Mouse (Mus musculus): ENCODE measurements around the gene Cadm1. TPM values are rescaled to one million over a fixed set of nuclear protein-coding genes. Genes with fewer than 3 reads are reported as not detected.
A peak's percentile ranks its signal among the peaks of the same experiment; 100 is the strongest.

Gene Cadm1
- polyA plus RNA-seq (2015; fragmentation: Nextera tagmentation; extraction: Ambion mirVana), result 155 and 157 TPM in 2 replicates

DNA sequence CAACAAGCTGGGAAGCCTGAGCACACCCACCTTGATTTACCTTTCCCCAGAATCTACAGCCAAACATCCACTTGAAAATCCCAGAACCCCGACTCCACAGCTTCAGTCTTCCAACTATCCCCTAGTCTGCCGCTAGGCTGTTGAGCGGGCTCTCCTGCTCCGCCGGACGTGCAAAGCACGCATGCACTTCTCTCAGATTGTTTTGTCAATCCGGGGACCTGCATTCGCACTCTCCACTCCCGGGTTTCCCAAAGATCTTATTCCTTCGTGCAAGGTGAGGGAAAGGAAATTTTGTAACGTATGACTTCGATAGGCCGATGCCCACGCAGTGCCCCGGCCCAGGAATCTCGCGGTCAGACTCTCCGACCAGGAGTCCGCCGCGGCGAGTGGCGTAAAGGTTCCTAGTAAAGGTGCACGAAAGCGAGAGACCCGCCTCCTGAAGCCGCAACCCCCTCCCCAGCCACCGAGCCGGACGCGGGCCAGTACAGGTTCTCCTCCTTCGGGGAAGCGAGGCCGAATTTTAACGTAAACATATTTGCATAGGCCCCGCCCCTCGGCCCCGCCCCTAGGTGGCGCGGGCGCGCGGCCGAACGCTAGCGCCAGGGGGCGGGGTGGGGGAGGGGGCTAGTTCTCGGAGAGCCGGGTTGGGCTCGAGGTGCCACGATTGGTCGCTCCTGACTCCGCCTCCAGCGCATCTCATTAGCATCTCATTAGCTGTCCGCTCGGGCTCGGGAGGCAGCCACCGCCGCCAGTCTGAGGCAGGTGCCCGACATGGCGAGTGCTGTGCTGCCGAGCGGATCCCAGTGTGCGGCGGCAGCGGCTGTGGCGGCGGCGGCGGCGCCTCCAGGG lies at the start of gene Cadm1:
Gene Cadm1, plus strand, starts transcription at position 572 of the 849 bp plus-strand sequence.
- H3K9me3 ChIP-seq, result no peaks in the 10 kb centered on the region
- peak within 1 kb of the TSS; percentile 93 for H3K27ac ChIP-seq (replicated peaks)
- no peaks in the 10 kb centered on the region for H3K27me3 ChIP-seq
- WGBS, result under 1% methylated on average over 63 of the region's 72 CpGs
- peak within 1 kb of the TSS; percentile 90 for H3K4me3 ChIP-seq
- peak; percentile 96 for ATAC-seq (ENCODE audit: low read depth)
- no peaks in the 10 kb centered on the region for H3K36me3 ChIP-seq
- peak within 1 kb of the TSS; percentile 86 for H3K4me2 ChIP-seq
- peaks cover 41% of the 10 kb centered on the region for H3K4me1 ChIP-seq (replicated peaks)
- peak within 1 kb of the TSS; percentile 93 for H3K9ac ChIP-seq

DNA sequence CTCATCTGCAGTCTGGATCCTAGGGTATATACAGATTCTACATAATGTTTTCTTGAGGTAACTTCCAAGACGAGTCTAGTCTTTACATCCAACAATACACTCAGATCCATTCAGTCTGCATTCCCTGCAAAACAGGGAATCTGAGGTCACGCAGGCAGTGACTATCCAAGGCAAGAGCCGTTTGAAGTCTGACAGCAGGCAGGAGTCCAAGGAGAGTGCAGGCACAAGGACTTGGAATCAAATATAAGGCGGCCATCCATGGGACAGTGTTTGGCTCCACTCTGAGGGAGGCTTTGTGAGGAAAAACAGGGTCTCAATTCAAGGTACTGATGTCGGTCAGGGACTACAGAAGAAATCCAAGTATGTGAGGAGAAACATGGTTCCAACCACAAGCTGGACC lies 45.5 kb upstream of the Cadm1 start:
- Histone ChIP-seq H3K4me1 (replicated peaks) (no peaks in the 10 kb centered on the region), H3K27me3 (no peaks in the 10 kb centered on the region), H3K4me3 (no peak overlapping the region), H3K36me3 (no peaks in the 10 kb centered on the region), H3K9me3 (no peaks in the 10 kb centered on the region), H3K4me2 (no peak overlapping the region), H3K9ac (no peak overlapping the region), H3K27ac (replicated peaks) (no peak overlapping the region)
- no peak for ATAC-seq (ENCODE audit: low read depth)
- WGBS, result 86% methylated on average over 5 of the region's 5 CpGs

DNA sequence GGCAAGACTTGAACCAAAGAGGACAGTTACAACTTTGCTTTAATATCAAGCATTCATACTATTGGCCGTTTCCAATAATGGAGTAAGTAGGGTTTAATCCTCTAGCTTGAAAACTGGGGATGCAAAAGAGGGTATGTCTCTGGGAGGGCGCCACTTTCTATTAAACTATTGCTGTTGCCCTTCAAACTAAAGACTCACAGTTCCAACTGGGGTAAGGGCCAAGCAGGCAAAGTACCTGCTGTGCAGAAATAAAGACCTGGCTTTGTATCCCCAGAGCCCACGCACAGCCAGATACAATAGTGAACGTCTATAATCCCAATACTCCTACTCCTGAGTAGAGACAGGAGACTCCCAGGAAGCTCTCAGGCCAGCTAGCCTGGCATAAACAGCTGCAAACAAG lies 44.8 kb upstream of the Cadm1 start:
- Histone ChIP-seq H3K9ac (no peak overlapping the region), H3K4me1 (replicated peaks) (no peaks in the 10 kb centered on the region), H3K9me3 (no peaks in the 10 kb centered on the region), H3K4me2 (no peak overlapping the region), H3K27me3 (no peaks in the 10 kb centered on the region), H3K27ac (replicated peaks) (no peak overlapping the region), H3K36me3 (no peaks in the 10 kb centered on the region), H3K4me3 (no peak overlapping the region)
- 60% methylated on average over 4 of the region's 4 CpGs for WGBS
- no peak for ATAC-seq (ENCODE audit: low read depth)

DNA sequence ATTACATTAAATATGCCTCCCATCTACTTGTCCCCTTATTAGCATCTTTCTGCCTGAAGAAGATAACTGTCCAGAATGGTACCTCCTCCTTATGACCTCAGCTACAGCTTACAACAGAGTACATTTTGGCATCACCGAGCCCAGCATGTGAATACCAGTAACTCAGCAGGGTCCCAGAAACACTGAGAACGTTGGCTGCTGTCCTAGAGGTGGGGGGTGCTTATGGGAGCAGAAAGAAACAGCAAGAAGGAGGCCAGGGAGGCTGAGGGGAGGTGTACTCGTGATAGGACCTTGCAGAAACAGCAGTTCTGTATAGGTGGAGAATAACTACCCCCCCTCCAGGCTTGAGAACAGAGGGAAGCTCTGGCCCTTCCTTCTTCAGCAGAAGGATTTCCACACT lies 30.2 kb upstream of the Cadm1 start:
- Histone ChIP-seq H3K27ac (replicated peaks) (no peak overlapping the region), H3K27me3 (no peaks in the 10 kb centered on the region), H3K36me3 (no peaks in the 10 kb centered on the region), H3K9ac (no peak overlapping the region), H3K4me1 (replicated peaks) (no peaks in the 10 kb centered on the region), H3K4me3 (no peak overlapping the region), H3K4me2 (no peak overlapping the region), H3K9me3 (no peaks in the 10 kb centered on the region)
- 22% methylated on average over 3 of the region's 3 CpGs for WGBS
- no peak for ATAC-seq (ENCODE audit: low read depth)

DNA sequence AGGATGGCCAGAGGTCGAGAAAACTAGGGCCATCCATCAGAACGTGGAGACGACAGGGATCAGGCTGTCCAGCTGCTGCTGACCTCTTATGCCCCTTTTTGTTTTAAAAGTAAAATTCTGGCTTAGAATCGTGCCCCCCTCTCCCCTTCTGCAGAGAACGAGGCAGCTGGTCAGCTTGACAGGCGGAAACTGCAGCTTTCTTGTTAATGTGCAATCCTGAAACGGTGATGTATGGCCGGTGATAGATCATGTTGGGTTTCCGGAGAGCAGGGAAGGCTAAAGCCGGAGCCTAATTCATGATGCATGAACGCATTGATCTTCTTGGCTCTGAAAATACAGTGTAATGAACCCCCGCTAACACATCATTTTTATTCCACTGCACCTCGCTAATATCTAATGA lies 24.0 kb upstream of the Cadm1 start:
- no peak overlapping the region for H3K4me2 ChIP-seq
- no peak overlapping the region for H3K4me3 ChIP-seq
- peaks cover 20% of the 10 kb centered on the region for H3K4me1 ChIP-seq (replicated peaks)
- no peaks in the 10 kb centered on the region for H3K36me3 ChIP-seq
- ATAC-seq (ENCODE audit: low read depth), result no peak
- peak overlapping the region; percentile 41; the same call in 1 of the 2 replicates for H3K9ac ChIP-seq
- peak overlapping the region; percentile 38; the same call in 1 of the 2 replicates for H3K27ac ChIP-seq (replicated peaks)
- H3K27me3 ChIP-seq, result no peaks in the 10 kb centered on the region
- WGBS, result 16% methylated on average over 13 of the region's 13 CpGs
- no peaks in the 10 kb centered on the region for H3K9me3 ChIP-seq

DNA sequence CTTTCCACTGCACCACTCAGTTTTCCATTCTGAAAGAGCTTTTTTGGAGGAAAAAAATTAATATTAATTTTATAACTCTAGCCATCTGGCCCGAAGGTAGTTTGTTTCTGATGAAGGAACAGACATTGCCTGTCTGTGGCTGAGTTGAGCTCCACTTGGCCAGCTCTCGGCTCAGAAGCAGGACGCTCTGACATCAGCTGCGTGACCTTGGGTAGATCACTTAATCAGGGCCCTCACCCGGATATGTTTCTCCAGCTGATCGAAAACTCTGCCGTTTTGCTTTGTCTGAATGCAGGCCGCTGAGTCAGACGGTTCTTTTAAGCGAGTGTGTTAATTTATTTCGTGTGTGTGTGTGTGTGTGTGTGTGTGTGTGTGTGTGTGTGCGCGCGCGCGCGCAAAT lies 23.1 kb upstream of the Cadm1 start:
- ATAC-seq (ENCODE audit: low read depth), result no peak
- Histone ChIP-seq H3K4me3 (no peak overlapping the region), H3K4me1 (replicated peaks) (peaks cover 20% of the 10 kb centered on the region), H3K4me2 (no peak overlapping the region), H3K36me3 (no peaks in the 10 kb centered on the region), H3K27ac (replicated peaks) (peak overlapping the region; percentile 33; the same call in 1 of the 2 replicates), H3K27me3 (no peaks in the 10 kb centered on the region), H3K9me3 (no peaks in the 10 kb centered on the region), H3K9ac (no peak overlapping the region)
- 87% methylated on average over 17 of the region's 17 CpGs for WGBS

DNA sequence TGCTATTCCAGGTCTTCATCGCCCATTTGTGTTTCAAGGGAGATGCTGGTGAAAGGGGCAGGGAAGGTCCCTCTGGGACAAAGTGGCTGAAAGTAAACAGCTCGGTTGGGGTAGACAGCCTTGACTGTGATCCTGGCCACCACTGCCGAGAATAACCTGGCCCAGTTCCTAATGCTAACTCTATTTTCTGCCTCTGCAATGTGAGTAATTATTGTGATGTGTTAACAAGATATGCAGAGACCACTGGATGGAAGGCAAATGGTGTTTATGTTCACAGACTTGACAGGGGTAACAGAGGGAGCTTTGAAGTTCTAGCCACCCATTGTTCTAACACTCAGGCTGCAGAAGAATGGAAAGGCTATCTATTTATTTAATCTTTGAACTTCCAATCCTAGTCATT lies 21.9 kb upstream of the Cadm1 start:
- H3K36me3 ChIP-seq, result no peaks in the 10 kb centered on the region
- no peak overlapping the region for H3K4me2 ChIP-seq
- no peak for ATAC-seq (ENCODE audit: low read depth)
- H3K4me1 ChIP-seq (replicated peaks), result peaks cover 20% of the 10 kb centered on the region
- H3K9ac ChIP-seq, result no peak overlapping the region
- H3K9me3 ChIP-seq, result no peaks in the 10 kb centered on the region
- 55% methylated on average over 3 of the region's 3 CpGs for WGBS
- H3K27me3 ChIP-seq, result no peaks in the 10 kb centered on the region
- H3K27ac ChIP-seq (replicated peaks), result no peak overlapping the region
- no peak overlapping the region for H3K4me3 ChIP-seq

DNA sequence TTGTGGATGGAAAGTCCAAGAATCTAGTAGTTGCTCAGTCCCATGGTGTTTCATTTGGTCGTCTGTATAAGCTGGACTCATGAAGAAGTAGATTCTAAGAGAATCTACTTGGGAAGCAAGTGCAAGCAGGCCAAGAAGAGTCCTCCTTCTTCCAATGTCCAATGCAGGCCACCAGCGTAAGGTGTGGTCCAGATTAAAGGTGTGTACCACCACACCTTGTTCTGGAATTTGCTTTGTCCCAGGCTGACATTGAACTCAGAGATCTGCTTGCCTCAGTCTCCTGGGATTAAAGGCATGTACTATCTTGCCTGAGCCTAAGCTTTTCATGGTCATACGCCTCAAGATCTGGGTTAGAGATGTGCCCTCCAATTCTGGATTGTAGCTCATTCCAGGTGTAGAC lies 17.5 kb upstream of the Cadm1 start:
- 89% methylated on average over 3 of the region's 3 CpGs for WGBS
- H3K4me1 ChIP-seq (replicated peaks), result no peaks in the 10 kb centered on the region
- H3K4me3 ChIP-seq, result no peak overlapping the region
- H3K36me3 ChIP-seq, result no peaks in the 10 kb centered on the region
- no peak for ATAC-seq (ENCODE audit: low read depth)
- H3K9ac ChIP-seq, result no peak overlapping the region
- H3K9me3 ChIP-seq, result no peaks in the 10 kb centered on the region
- H3K4me2 ChIP-seq, result no peak overlapping the region
- no peak overlapping the region for H3K27ac ChIP-seq (replicated peaks)
- H3K27me3 ChIP-seq, result no peaks in the 10 kb centered on the region

DNA sequence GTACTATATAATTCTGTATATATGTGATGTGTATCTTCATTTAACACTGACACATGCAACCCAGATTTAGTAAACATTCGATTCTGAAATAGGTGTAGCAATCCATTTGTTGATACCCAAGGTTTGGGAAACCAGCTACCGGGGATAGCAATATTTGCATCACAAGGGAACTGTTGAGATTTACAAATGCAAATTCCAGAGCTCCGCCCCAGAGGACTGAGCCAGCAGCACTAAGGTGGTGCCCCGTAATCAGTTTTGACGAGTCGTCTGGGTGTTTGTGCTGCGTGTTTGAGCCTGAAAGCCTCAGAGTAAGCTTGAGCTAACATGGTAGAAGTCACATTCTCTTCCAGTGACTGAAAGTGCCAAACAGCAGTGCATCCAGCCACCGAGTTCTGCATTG lies 15.7 kb upstream of the Cadm1 start:
- Histone ChIP-seq H3K27ac (replicated peaks) (no peak overlapping the region), H3K9me3 (no peaks in the 10 kb centered on the region), H3K4me1 (replicated peaks) (no peaks in the 10 kb centered on the region), H3K9ac (no peak overlapping the region), H3K36me3 (no peaks in the 10 kb centered on the region), H3K4me2 (no peak overlapping the region), H3K4me3 (no peak overlapping the region), H3K27me3 (no peaks in the 10 kb centered on the region)
- ATAC-seq (ENCODE audit: low read depth), result no peak
- 14% methylated on average over 8 of the region's 8 CpGs for WGBS

DNA sequence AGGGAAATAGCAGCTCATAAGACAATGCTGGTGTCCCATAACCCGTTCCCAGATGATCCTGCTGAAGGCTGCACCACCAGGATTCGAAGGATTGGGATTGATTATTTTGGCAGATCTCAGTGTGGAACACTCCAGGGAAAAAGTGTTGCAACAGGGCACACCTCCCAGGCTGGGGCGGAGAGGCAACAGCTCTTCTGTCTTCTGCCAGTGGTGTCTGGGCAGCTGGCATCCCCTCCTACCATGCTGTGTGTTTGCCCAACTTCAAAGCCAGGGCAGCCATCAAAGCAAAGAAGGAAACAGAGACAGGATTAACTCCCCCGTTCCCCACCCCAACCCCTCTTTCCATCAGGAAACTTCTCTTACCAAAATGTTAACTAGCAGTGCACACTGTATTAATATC lies 13.7 kb upstream of the Cadm1 start:
- no peak overlapping the region for H3K27ac ChIP-seq (replicated peaks)
- no peak overlapping the region for H3K9ac ChIP-seq
- H3K36me3 ChIP-seq, result no peaks in the 10 kb centered on the region
- no peaks in the 10 kb centered on the region for H3K27me3 ChIP-seq
- 55% methylated on average over 4 of the region's 4 CpGs for WGBS
- no peak overlapping the region for H3K4me2 ChIP-seq
- ATAC-seq (ENCODE audit: low read depth), result no peak
- H3K9me3 ChIP-seq, result no peaks in the 10 kb centered on the region
- no peaks in the 10 kb centered on the region for H3K4me1 ChIP-seq (replicated peaks)
- no peak overlapping the region for H3K4me3 ChIP-seq

DNA sequence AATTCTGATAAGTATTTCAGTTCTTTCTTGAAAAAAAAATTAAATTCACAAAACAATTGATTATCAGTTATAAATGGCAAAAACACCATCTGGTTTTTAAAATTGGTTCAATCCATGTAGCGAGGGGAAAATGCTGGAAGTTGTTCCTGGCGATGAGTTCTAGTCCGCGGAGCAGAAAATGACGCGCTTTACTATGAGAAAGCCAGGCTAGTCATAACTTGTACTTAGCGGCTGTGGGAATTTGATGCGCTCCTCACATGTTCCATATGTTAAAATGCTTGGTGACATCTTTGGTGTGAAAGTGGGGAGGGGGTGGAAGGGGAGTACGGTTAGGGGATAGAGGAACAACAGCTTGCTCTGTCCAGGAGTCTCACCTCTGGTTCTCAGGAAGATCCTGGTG lies 2.7 kb upstream of the Cadm1 start:
- H3K27me3 ChIP-seq, result no peaks in the 10 kb centered on the region
- 89% methylated on average over 9 of the region's 9 CpGs for WGBS
- H3K4me1 ChIP-seq (replicated peaks), result peaks cover 18% of the 10 kb centered on the region
- H3K27ac ChIP-seq (replicated peaks), result no peak overlapping the region
- no peaks in the 10 kb centered on the region for H3K36me3 ChIP-seq
- no peak overlapping the region for H3K4me3 ChIP-seq
- no peak for ATAC-seq (ENCODE audit: low read depth)
- H3K9me3 ChIP-seq, result no peaks in the 10 kb centered on the region
- no peak overlapping the region for H3K4me2 ChIP-seq
- H3K9ac ChIP-seq, result no peak overlapping the region

DNA sequence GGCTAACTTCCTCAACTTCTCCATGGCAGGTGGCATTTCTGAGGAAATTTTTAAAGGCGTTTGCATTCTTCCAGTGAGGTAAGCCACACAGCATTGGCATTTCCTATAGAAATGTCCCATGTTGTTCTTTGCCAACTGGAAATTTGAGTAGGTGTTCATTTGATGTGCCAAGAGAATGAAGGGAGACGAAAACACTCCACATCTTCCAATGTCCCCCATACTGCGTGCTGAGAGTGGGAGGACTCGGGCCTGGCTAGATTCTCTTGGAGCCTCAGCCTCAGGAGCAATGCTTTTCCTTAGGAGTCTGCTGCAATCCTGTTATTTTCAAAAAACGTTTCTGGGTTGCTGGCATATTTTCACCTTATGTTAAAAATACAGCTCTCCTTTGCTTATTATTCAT lies 2.2 kb upstream of the Cadm1 start:
- Histone ChIP-seq H3K4me2 (no peak overlapping the region), H3K36me3 (no peaks in the 10 kb centered on the region), H3K27ac (replicated peaks) (no peak overlapping the region), H3K4me1 (replicated peaks) (peaks cover 23% of the 10 kb centered on the region), H3K27me3 (no peaks in the 10 kb centered on the region), H3K9me3 (no peaks in the 10 kb centered on the region), H3K9ac (no peak overlapping the region), H3K4me3 (no peak overlapping the region)
- ATAC-seq (ENCODE audit: low read depth), result no peak
- 87% methylated on average over 5 of the region's 5 CpGs for WGBS

DNA sequence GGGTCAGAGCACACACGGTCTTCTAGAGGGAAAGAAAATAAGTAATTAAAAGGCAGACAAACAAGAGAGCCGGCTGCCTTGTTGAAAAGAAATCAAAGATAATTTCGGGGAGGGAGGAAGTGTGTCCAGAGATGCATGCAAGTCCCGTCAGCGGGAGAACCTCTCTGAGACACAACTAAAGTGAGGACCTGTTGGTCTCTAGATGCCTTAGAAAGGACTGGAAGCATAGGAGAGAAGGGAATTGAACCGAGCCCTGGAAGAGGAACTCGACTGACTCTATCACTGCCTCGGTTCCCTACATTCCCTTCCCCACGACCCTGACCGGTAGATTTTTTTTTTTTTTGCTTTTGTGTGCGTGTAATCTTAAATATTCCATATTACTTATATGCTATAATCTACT lies 791 bp upstream of the Cadm1 start:
- WGBS, result 3% methylated on average over 11 of the region's 11 CpGs
- Histone ChIP-seq H3K9me3 (no peaks in the 10 kb centered on the region), H3K27ac (replicated peaks) (peak overlapping the region; percentile 92), H3K4me2 (peak overlapping the region; percentile 86), H3K4me3 (peak overlapping the region; percentile 90), H3K36me3 (no peaks in the 10 kb centered on the region), H3K27me3 (no peaks in the 10 kb centered on the region), H3K9ac (peak overlapping the region; percentile 78; the same call in 1 of the 2 replicates), H3K4me1 (replicated peaks) (peaks cover 35% of the 10 kb centered on the region)
- ATAC-seq (ENCODE audit: low read depth), result no peak
